Mouse (Mus musculus): ENCODE measurements around the gene Arhgap1. TPM values are rescaled to one million over a fixed set of nuclear protein-coding genes. Genes with fewer than 3 reads are reported as not detected.

Gene Arhgap1
- polyA plus RNA-seq, 1 experiment from 2014 or later: 157 TPM

Other genes starting within 250 kb of the Arhgap1 start
- 34.6 and 36.0 TPM in 2 replicates for gene 1110051M20Rik, start 205.2 kb upstream of the Arhgap1 start, polyA plus RNA-seq (2015; fragmentation: Nextera tagmentation; extraction: Ambion mirVana)
- gene Lrp4, start 192.3 kb upstream of the Arhgap1 start, polyA plus RNA-seq (2015; fragmentation: Nextera tagmentation; extraction: Ambion mirVana): 8.2 and 8.3 TPM in 2 replicates
- gene Ckap5, start 123.1 kb upstream of the Arhgap1 start, polyA plus RNA-seq (2015; fragmentation: Nextera tagmentation; extraction: Ambion mirVana): 40.0 and 48.2 TPM in 2 replicates
- 3.7 and 8.7 TPM in 2 replicates for gene F2, start 13.4 kb upstream of the Arhgap1 start, polyA plus RNA-seq (2015; fragmentation: Nextera tagmentation; extraction: Ambion mirVana)
- 7.9 and 9.2 TPM in 2 replicates for gene Zfp408, start 69 bp upstream of the Arhgap1 start, polyA plus RNA-seq (2015; fragmentation: Nextera tagmentation; extraction: Ambion mirVana)
- gene Atg13, start 60.7 kb downstream of the Arhgap1 start, polyA plus RNA-seq (2015; fragmentation: Nextera tagmentation; extraction: Ambion mirVana): 22.9 and 25.8 TPM in 2 replicates
- 14.8 and 17.1 TPM in 2 replicates for gene Harbi1, start 61.0 kb downstream of the Arhgap1 start, polyA plus RNA-seq (2015; fragmentation: Nextera tagmentation; extraction: Ambion mirVana)
- gene Ambra1, start 80.3 kb downstream of the Arhgap1 start, polyA plus RNA-seq (2015; fragmentation: Nextera tagmentation; extraction: Ambion mirVana): 11.8 and 12.8 TPM in 2 replicates